Mouse (Mus musculus): ENCODE results near the gene Gm3727.
"Not testable (repeated sequence)": the region's sequence is repeated elsewhere in the genome, so short reads cannot be mapped to it uniquely, and the experiment has no call there.

Gm3727 gene

GRCm38 (mm10) chr14:7264614-7265013 is at the start of gene Gm3727:
TSS of gene Gm3727 (minus strand) at chr14:7264714.
- not testable (repeated sequence) for DNase-seq (ENCODE audit: low read depth, low spot score)

- DNase-seq (ENCODE audit: low read depth, low spot score), result not testable (repeated sequence)
These were observed 21.0 kb downstream of the Gm3727 start for GRCm38 (mm10) chr14:7243498-7243897.
